Mouse (Mus musculus) small intestine, adult 2 months (tissue): ENCODE results near the gene Foxn2.

Experiments used
- CTCF ChIP-seq: fragments of 200-500 bp; IDR thresholded peaks from 2 replicates; pipeline ENCODE4 v1.5.1; 2012; ENCODE audit warnings: low read depth, mild to moderate bottlenecking, control low read depth, inconsistent platforms, low read length, moderate library complexity, mixed read lengths; ENCODE audit not compliant: insufficient replicate concordance, insufficient read length; ENCODE audit errors: extremely low read depth
- POLR2A ChIP-seq: fragments of 200-500 bp; IDR thresholded peaks from 2 replicates; pipeline ENCODE4 v1.6.1; 2012; ENCODE audit warnings: low read depth, mild to moderate bottlenecking, control low read depth, inconsistent platforms, low read length, moderate library complexity

DNA sequence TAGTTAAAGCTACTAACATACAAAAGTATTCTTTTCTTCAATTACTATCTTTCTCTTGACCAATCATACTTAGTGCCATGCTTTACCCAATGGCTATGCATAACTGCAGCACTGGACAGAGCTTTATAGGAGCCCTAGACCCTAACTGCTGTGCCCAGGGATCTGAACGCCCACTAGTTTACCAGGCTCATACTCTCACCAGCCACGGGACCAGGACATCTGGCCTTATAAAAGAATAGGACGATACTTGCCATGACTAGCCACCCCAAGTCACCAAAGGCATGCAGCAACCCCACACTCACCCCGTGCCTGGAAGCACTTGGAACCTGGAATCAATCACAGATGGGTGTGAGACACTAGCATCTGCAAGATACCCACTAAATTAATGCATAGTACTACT is 20.1 kb upstream of the Foxn2 start:
- TF ChIP-seq CTCF (no peak), POLR2A (no peak)
